13 mouse cellular contexts compared by ENCODE assay signal in genomic region chr10:39631627-39632026, GRCm38 (mm10). TPM values are rescaled to one million over a fixed set of nuclear protein-coding genes. Genes with fewer than 3 reads are reported as not detected.
A peak's percentile ranks its signal among the peaks of the same experiment; 100 is the strongest.
DNase-seq lines count a peak whose midpoint lies in the region; ATAC-seq lines count a peak whose summit lies in the region.
"Had no signal": no experiment of that assay in that cellular context is flagged by ENCODE, and none has a peak within 500 bp of the region (broad histone marks: within the 10 kb centered on the region; RNA-seq: fewer than 3 reads in every experiment).

No protein-coding gene starts in this region.

- no peak for DNase-seq in hindbrain, embryonic 14.5 days (ENCODE audit: low spot score)
- no peak for DNase-seq in lung, adult 18-20 months
- DNase-seq in forebrain, embryonic 14.5 days (ENCODE audit: low spot score), result peak; percentile 60
- DNase-seq in retina, adult 2 months (ENCODE audit: low read depth, low spot score), result peak; percentile 59
- DNase-seq in urinary bladder, postnatal 14 days (ENCODE audit: low spot score), result no peak
- no peak for DNase-seq in frontal cortex, postnatal 36 days (ENCODE audit: low spot score in 2 of 2)
- DNase-seq: adrenal gland, postnatal 36 days; cerebellum, adult 2 months; heart, adult 18-20 months; lung, adult 2 months had no signal

- 60% methylated on average over 14 of the region's 14 CpGs for WGBS in hindbrain, embryonic 14.5 days
- WGBS in hindbrain, embryonic 12.5 days, result 83% methylated on average over 14 of the region's 14 CpGs
- 78% methylated on average over 14 of the region's 14 CpGs for WGBS in lung, embryonic 15.5 days
- 31% methylated on average over 14 of the region's 14 CpGs for WGBS in forebrain, embryonic 14.5 days

- no peaks in the 10 kb centered on the region for H3K27me3 ChIP-seq in hindbrain, embryonic 14.5 days (ENCODE audit: control insufficient read depth, insufficient read depth, low read length)
- no peaks in the 10 kb centered on the region for H3K27me3 ChIP-seq in hindbrain, embryonic 12.5 days
- H3K27me3 ChIP-seq in lung, embryonic 15.5 days, result no peaks in the 10 kb centered on the region
- no peaks in the 10 kb centered on the region for H3K27me3 ChIP-seq in forebrain, embryonic 14.5 days (replicated peaks; ENCODE audit: control insufficient read depth, insufficient read depth, low read length)
- H3K27me3 ChIP-seq: limb, embryonic 12.5 days had no signal

- H3K4me3 ChIP-seq in hindbrain, embryonic 14.5 days (replicated peaks; ENCODE audit: low read length), result no peak overlapping the region
- no peak overlapping the region for H3K4me3 ChIP-seq in hindbrain, embryonic 12.5 days
- no peak overlapping the region for H3K4me3 ChIP-seq in lung, embryonic 15.5 days
- H3K4me3 ChIP-seq in forebrain, embryonic 14.5 days (ENCODE audit: low read depth, low read length), result no peak overlapping the region
- H3K4me3 ChIP-seq: limb, embryonic 12.5 days had no signal

- peaks cover 38% of the 10 kb centered on the region for H3K4me1 ChIP-seq in hindbrain, embryonic 14.5 days (replicated peaks; ENCODE audit: control insufficient read depth, insufficient read depth, low read length)
- H3K4me1 ChIP-seq in hindbrain, embryonic 12.5 days, result peaks cover 30% of the 10 kb centered on the region
- peaks cover 40% of the 10 kb centered on the region for H3K4me1 ChIP-seq in lung, embryonic 15.5 days
- peaks cover 24% of the 10 kb centered on the region for H3K4me1 ChIP-seq in forebrain, embryonic 14.5 days (ENCODE audit: control insufficient read depth, insufficient read depth, low read length)

- ATAC-seq in hindbrain, embryonic 14.5 days (ENCODE audit: low FRiP score), result no peak
- ATAC-seq in hindbrain, embryonic 12.5 days (ENCODE audit: low FRiP score), result no peak
- no peak for ATAC-seq in lung, embryonic 15.5 days (ENCODE audit: borderline replicate concordance, extremely low read depth, low FRiP score, low TSS enrichment)
- ATAC-seq in forebrain, embryonic 14.5 days, result peak; percentile 36; the same call in 1 of the 2 replicates

- H3K36me3 ChIP-seq in hindbrain, embryonic 14.5 days (replicated peaks; ENCODE audit: control insufficient read depth, insufficient read depth), result no peaks in the 10 kb centered on the region
- no peaks in the 10 kb centered on the region for H3K36me3 ChIP-seq in hindbrain, embryonic 12.5 days
- peaks cover 15% of the 10 kb centered on the region; the same call in 1 of the 2 replicates for H3K36me3 ChIP-seq in lung, embryonic 15.5 days
- peaks cover 3% of the 10 kb centered on the region; the same call in 1 of the 2 replicates for H3K36me3 ChIP-seq in forebrain, embryonic 14.5 days (ENCODE audit: control insufficient read depth, insufficient read depth, low read length)

- no peak overlapping the region for H3K4me2 ChIP-seq in hindbrain, embryonic 14.5 days (replicated peaks)
- H3K4me2 ChIP-seq in hindbrain, embryonic 12.5 days (replicated peaks), result no peak overlapping the region
- no peak overlapping the region for H3K4me2 ChIP-seq in lung, embryonic 15.5 days
- H3K4me2 ChIP-seq in forebrain, embryonic 14.5 days (ENCODE audit: low read length), result no peak overlapping the region
- H3K4me2 ChIP-seq: limb, embryonic 12.5 days had no signal

- H3K9ac ChIP-seq in hindbrain, embryonic 14.5 days, result no peak overlapping the region
- H3K9ac ChIP-seq in hindbrain, embryonic 12.5 days, result no peak overlapping the region
- no peak overlapping the region for H3K9ac ChIP-seq in lung, embryonic 15.5 days
- H3K9ac ChIP-seq in forebrain, embryonic 14.5 days (ENCODE audit: low read length), result no peak overlapping the region
- H3K9ac ChIP-seq: limb, embryonic 12.5 days had no signal

- peak overlapping the region; percentile 68 for H3K27ac ChIP-seq in hindbrain, embryonic 14.5 days
- no peak overlapping the region for H3K27ac ChIP-seq in hindbrain, embryonic 12.5 days
- peak overlapping the region; percentile 90 for H3K27ac ChIP-seq in lung, embryonic 15.5 days
- H3K27ac ChIP-seq in forebrain, embryonic 14.5 days (ENCODE audit: low read depth, low read length), result no peak overlapping the region
- H3K27ac ChIP-seq: limb, embryonic 12.5 days had no signal

- H3K9me3 ChIP-seq in hindbrain, embryonic 14.5 days (ENCODE audit: control insufficient read depth, low read length), result no peaks in the 10 kb centered on the region
- no peaks in the 10 kb centered on the region for H3K9me3 ChIP-seq in hindbrain, embryonic 12.5 days (replicated peaks)
- no peaks in the 10 kb centered on the region for H3K9me3 ChIP-seq in lung, embryonic 15.5 days
- no peaks in the 10 kb centered on the region for H3K9me3 ChIP-seq in forebrain, embryonic 14.5 days (replicated peaks; ENCODE audit: control insufficient read depth, low read length)
- H3K9me3 ChIP-seq: limb, embryonic 12.5 days had no signal

RNA-seq across cellular contexts. Expression of gene Traf3ip2, which starts 18.9 kb away (rescaled TPM):
- 8.3 and 10.1 TPM in 2 replicates for polyA plus RNA-seq in hindbrain, embryonic 14.5 days (2014; fragmentation: Nextera tagmentation; extraction: Ambion mirVana)
- polyA plus RNA-seq in hindbrain, embryonic 12.5 days (2016; fragmentation: Nextera tagmentation; extraction: Ambion mirVana), result 5.8 and 7.0 TPM in 2 replicates
- 30.1 and 33.5 TPM in 2 replicates for polyA plus RNA-seq in lung, embryonic 15.5 days (2015; fragmentation: Nextera tagmentation; extraction: Ambion mirVana)
- 4.8 and 5.7 TPM in 2 replicates for polyA plus RNA-seq in forebrain, embryonic 14.5 days (2014; fragmentation: Nextera tagmentation; extraction: Ambion mirVana)

Comparison
In these comparisons a context has a peak if more than half of its experiments do, and no peak if none do; other contexts are left out.
1. H3K27ac ChIP-seq: peak in hindbrain, embryonic 14.5 days (single experiment) and lung, embryonic 15.5 days (single experiment); none in hindbrain, embryonic 12.5 days (single experiment) and forebrain, embryonic 14.5 days (single experiment).
2. DNase-seq: peak in forebrain, embryonic 14.5 days (single experiment) and retina, adult 2 months (single experiment); none in hindbrain, embryonic 14.5 days (single experiment), lung, adult 18-20 months (0 of 2), urinary bladder, postnatal 14 days (single experiment) and frontal cortex, postnatal 36 days (0 of 2).